Mouse (Mus musculus): ENCODE results near the gene Dnah17.

Gene Dnah17

DNA sequence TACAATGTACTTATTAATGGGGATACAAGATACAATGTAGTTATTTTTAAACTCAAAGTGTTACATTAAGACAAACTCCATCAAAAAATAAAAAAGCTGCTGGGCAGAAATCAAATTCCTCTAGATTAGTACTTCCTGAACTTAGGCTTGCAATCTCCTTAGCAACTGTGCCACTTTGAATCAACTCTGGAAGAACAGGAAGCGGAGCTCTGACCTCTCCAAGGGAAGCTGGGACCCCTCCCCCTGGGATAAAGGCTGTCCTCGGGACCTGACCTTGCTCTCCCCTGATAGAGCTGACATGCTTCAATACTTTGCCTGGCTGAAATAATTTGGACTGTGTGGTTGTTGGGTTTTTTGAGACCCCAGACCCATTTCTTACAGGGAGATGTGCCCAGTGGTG lies 33.7 kb downstream of the Dnah17 start:
- in situ Hi-C loops (cut with MboI; ENCODE audit: unreplicated experiment in 2 of 2): loop anchor here in 1 of 2 experiments (25.0 kb wide), 1 partner anchor 891 kb away; the partner anchor contains the start of gene Enpp7

DNA sequence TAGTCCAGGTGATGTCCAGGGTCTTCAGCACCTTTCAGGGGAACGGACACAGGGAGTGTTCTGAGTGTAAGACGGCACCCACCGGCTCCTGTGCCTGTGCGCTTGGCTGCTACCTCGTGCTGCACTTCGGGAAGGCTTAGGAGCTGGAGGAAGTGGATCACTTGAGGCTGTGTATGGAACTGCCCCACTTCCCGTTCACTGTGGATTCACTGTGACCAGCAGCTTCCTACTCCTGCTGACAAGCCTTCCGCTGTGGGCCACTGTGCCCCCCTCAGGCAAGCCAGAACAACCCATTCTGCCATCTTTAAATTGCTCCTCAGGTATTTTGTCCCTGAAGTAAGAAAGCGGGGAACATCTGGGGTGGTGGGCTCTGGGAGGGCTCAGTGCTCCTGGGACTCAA lies 35.4 kb downstream of the Dnah17 start:
- in situ Hi-C loops (cut with MboI; ENCODE audit: unreplicated experiment in 2 of 2): loop anchor here in 1 of 2 experiments (25.0 kb wide), 1 partner anchor 892 kb away; the partner anchor contains the start of gene Enpp7

DNA sequence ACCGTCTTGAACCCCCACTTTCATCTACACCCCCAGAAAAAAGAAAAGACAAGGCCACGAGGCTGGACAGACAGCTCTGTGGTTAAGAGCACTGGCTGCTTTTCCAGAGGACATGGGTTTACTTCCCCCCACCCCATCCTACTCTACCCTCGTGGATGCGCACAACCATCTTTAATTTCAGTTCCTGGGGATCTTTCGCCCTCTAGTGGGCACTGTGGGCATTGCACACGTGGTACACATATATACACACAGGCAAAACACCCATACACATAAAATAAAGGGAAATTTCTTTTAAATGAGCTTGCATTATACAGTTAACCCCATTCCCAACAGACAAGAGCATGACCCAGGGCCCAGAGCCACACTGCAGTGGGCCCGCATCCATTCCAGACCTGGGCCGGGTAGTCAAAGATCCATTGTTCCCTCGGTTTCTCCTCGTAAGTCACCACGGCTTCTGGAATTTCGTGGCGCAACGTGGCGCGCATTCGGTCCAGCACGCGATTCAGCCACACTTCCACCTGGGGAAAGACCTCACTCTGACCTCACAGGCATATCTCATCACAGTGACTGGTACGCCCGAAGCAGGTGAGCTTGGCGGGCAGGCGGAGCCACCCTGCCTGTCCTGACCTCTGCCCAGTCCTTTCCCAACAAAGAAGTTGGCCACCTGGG lies 39.3 kb downstream of the Dnah17 start:
- in situ Hi-C loops (cut with MboI; ENCODE audit: unreplicated experiment in 2 of 2): loop anchor here in 1 of 2 experiments (5.0 to 25.0 kb wide), 2 partner anchors 219 to 896 kb away; partner anchors contain the start of genes Enpp7 and Tha1

DNA sequence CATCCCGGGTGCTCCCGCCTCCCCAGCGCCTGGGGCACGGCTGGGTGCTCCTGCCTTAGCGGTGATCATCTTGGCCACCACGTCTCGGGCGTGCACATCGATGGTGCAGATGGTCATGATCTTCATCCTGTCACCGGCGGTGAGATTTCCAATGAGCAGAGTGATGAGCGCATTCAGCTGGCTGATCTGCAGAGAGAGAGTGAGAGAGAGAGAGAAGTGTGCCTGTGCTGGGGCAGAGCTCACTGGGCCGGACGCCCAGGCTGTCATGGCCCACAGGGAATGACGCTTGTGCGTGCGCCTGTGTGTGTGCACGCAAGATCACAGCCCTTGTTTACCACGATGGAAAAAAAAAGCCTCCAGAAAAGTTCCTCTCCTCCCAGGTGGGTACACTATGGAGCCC lies 41.5 kb downstream of the Dnah17 start:
- in situ Hi-C loops (cut with MboI; ENCODE audit: unreplicated experiment in 2 of 2): loop anchor here (5.0 to 25.0 kb wide), 5 partner anchors 353 to 898 kb away; partner anchors contain the start of gene Enpp7 (in 1 of the 2)

DNA sequence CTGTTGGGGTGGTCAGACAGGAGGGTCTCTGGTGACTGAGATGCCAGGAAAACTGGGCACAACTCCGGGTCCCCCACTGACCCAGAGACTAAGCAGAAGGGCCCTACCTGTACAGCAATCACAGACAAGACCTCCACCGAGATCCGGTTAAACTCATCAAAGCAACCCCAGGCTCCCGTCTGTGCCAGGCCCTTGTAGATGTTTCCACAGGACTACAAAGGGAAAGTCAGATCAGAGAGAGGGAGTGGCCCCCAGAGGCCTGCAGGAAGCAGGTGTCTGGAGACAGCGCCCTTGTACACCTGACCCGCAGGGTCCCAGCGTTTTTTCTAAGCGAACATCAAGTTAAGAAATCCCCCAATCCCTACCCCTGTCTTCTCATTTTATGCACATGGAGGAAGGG lies 44.5 kb downstream of the Dnah17 start:
- in situ Hi-C loops (cut with MboI; ENCODE audit: unreplicated experiment in 2 of 2): loop anchor here (5.0 to 25.0 kb wide), 5 partner anchors 356 to 901 kb away; partner anchors contain the start of gene Enpp7 (in 1 of the 2)

DNA sequence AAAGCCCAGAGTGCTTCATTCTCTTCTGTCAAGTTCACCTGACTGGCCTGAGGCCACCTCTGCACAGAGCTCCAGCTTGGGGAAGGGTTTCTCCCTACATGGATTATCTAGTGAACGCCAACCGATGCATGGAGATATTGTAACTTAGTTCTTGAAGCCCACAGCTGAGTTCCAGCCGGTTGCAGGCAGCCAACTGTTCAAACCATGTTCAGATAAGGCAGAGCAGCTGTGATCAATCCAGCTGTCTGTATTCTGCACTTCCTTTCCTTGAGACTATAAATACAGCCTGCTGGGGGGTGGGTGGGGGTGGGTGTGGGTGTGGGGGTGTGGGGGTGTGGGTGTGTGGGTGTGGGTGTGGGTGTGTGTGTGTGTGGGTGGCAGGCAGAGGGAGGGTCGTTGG lies 45.3 kb downstream of the Dnah17 start:
- in situ Hi-C loops (cut with MboI; ENCODE audit: unreplicated experiment in 2 of 2): loop anchor here (5.0 to 25.0 kb wide), 5 partner anchors 357 to 902 kb away; partner anchors contain the start of gene Enpp7 (in 1 of the 2)

DNA sequence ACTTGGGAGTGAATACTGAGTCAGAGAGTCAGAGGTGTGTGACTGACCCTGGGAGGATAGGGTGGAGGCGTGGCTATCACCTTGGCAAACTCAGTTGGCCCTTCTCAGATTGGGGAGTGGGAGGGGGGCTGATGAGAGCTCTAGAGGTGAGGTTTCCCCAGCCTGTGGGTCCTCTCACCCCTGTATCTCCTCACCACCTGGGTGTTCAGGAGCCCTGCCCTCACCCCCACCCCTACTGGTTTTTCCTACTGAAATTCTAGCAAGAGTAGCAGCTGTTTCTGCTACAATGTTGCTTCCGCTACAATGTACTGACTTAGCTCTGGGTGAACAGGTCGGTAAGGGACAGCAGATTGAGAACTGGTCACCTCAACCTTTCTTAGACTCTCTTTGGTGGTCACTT lies 46.2 kb downstream of the Dnah17 start:
- in situ Hi-C loops (cut with MboI; ENCODE audit: unreplicated experiment in 2 of 2): loop anchor here (5.0 to 25.0 kb wide), 6 partner anchors 47 to 903 kb away; partner anchors contain the start of gene Enpp7 (in 1 of the 2)

DNA sequence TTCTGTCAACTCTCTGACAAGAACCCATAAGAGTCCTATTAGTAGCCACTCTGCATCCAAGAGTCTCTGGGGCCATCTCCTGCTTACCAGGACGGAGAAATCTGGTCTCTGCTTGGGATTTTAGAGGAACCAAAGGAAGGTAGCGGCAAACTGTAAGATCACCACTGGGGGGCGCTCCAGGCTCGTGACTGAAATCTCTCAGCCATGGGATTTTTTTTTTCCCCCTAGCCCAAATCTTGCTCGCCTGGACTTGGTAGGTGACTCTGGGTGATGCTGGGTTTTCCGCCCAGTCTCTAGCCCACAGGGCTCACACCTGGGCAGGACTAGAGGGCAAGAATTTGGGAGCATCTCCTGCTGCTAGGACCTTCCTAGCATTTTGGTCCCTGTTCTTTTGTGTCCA lies 46.6 kb downstream of the Dnah17 start:
- in situ Hi-C loops (cut with MboI; ENCODE audit: unreplicated experiment in 2 of 2): loop anchor here (5.0 to 25.0 kb wide), 6 partner anchors 47 to 903 kb away; partner anchors contain the start of gene Enpp7 (in 1 of the 2)

DNA sequence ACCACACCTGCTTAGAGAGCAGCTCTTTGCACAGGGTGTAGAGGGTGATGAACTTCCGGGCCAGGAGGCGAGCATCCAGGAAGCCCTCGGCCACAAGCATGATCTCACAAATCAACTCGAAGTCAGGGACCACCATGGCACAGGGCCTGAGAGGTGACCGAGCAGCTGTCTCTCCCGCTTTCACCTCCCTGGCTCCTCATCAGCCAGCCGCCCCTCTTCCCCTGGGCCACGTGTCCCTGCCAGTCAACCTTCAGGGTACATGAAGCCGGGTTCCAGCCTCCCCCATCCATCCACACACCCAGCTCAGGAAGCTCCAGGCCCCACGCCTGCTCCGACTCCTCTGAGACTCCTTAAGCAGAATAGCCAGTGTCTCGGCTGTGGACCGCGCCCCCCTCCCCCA lies 48.1 kb downstream of the Dnah17 start:
- in situ Hi-C loops (cut with MboI; ENCODE audit: unreplicated experiment in 2 of 2): loop anchor here (5.0 to 25.0 kb wide), 6 partner anchors 45 to 905 kb away; partner anchors contain the start of gene Enpp7 (in 1 of the 2)

DNA sequence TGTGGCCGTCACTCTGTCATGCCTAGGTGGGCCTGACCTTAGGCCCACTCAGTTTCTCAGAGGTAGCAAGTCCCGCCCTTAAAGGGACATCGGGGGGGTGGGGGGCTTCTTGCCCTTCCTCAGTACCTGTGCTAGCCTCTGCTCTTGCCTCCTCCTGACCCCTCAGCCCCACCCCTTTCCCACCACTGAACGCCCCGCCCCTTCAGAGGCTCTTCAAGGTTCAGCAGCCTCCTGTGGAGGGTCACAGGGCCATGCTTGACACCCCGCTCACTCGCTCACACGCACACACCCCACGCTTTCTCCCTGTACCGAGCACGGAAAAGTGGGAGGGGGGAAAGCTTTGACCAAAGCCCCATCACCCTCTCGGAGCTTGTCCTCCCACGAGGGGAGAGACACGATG lies 50.7 kb downstream of the Dnah17 start:
- in situ Hi-C loops (cut with MboI; ENCODE audit: unreplicated experiment in 2 of 2): loop anchor here (5.0 to 25.0 kb wide), 6 partner anchors 42 to 908 kb away; partner anchors contain the start of gene Enpp7 (in 1 of the 2)

DNA sequence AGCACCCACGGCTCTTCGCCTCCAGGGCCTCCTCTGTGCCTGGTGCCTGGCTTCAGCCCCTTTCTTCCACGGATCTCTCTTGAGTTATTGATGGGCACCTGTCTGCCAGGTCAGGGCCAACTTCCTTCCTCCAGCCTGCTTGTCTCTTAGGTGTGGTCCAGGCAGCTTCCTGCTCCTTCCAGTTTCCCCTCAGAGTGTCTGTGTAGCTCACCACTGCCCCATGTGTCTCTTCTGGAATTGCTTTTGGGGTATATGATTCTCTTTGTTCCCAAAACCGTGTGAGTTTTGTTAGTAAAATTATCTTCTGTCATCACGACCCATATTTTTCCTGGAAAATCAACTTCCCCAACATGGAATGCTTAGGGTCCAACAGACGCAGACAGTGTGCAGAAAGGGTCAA lies 53.5 kb downstream of the Dnah17 start:
- in situ Hi-C loops (cut with MboI; ENCODE audit: unreplicated experiment in 2 of 2): loop anchor here in 1 of 2 experiments (25.0 kb wide), 1 partner anchor 910 kb away; the partner anchor contains the start of gene Enpp7

DNA sequence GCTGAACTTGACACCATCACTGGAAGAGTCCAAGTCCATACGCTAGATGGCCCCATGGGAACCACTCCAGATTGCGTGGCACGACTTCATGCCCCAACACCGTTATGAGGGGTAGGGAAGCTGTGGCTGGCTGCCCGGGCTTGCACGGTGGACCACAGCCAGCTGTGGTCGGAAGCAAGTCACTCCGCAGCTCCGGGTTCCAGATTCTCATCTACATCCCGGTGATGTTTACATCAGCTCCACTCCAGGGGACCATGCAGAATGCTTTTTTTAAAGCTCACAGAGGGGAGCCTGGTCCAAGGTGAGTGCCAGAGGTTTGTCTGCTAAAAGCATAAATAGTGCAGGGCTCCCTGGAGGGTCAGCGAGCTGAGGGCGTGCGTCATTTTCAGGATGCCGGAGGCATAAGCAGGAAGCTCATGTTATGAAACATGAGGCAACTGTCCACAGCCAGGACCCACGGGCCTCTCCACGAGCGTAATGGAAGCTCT lies 55.4 kb downstream of the Dnah17 start:
- in situ Hi-C loops (cut with MboI; ENCODE audit: unreplicated experiment in 2 of 2): loop anchor here in 1 of 2 experiments (25.0 kb wide), 1 partner anchor 912 kb away; the partner anchor contains the start of gene Enpp7

DNA sequence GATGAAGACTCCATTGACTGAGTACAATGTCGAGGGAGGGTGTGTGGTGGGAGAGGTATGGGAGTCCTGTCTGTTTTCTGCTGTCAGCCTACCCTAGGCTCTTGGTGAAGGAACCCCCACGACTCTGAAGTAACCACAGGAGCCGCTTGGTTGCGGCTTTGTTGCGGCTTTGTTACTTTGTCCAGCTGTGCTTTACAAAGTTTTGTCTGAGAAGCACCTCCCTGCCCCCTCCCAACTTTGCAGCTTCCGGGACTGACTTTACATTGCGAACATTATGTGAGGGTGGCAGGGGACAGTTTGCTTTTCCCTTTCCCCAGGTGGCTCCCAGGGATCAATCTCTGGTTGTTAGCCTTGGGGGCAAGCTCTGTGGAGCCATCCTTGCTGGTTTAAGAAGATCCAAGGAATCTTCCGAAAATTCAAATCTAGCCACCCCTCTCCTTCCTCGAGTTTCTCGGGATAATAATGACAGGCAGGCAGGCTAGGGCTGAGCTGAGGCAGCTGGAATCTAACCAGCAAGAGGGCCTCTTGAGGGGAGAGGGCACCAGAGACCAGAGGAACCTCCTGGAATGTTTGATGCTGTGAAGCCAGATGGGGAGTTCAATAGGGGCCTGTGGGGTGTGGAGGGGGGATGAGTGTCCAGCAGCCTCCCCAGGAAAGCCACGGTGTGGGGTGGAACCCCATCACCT lies 59.1 kb downstream of the Dnah17 start:
- in situ Hi-C loops (cut with MboI; ENCODE audit: unreplicated experiment in 2 of 2): loop anchor here (25.0 kb wide), 2 partner anchors 859 to 884 kb away; partner anchors contain the start of gene Sept9 (in 1 of the 2)

DNA sequence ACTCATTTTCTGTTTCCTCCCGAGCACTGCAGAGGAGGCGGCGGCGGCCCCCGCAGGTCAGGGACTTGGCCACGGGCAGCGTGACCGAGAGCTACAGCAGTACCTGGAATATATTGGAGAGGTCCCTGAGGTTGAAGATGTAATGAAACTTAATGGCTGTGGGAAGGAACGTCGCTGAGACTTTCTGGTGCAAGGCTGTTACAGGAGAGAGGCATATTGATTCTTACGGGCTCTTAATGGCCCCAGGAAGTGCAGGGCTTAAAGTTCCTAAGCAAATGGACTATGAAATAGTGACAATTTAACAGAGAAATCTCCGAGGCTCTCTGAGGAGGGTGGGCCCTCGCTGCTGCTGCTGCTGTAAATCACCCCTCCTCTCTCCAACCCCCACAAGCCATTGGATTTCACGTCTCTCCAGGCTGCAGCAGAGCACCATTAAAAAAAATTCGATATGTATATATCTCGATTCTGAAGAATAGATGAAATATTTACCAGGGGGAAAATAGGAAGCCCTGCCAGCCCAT lies 61.6 kb downstream of the Dnah17 start:
- in situ Hi-C loops (cut with MboI; ENCODE audit: unreplicated experiment in 2 of 2): loop anchor here (25.0 kb wide), 2 partner anchors 857 to 882 kb away; partner anchors contain the start of gene Sept9 (in 1 of the 2)

DNA sequence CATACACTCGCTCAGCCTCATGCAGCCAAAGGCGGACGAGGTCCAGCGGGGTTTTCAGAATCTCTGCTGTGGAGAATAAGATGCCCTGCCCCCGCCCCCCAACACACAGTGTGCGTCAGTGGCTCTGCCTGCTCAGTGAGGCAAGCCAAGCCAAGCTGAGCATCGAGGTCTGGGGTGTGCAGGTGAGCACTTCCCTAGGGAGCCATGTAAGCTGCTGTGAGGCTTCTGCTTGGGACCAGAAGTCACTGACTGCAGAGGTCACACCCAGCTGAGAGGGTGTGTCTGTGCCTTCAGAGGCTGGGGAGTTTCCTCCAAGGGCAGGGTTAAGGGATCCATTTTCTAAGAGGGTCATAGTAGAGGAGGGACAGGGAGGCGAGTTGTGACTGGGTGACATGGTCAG lies 62.8 kb downstream of the Dnah17 start:
- in situ Hi-C loops (cut with MboI; ENCODE audit: unreplicated experiment in 2 of 2): loop anchor here (25.0 kb wide), 2 partner anchors 855 to 880 kb away; partner anchors contain the start of gene Sept9 (in 1 of the 2)

DNA sequence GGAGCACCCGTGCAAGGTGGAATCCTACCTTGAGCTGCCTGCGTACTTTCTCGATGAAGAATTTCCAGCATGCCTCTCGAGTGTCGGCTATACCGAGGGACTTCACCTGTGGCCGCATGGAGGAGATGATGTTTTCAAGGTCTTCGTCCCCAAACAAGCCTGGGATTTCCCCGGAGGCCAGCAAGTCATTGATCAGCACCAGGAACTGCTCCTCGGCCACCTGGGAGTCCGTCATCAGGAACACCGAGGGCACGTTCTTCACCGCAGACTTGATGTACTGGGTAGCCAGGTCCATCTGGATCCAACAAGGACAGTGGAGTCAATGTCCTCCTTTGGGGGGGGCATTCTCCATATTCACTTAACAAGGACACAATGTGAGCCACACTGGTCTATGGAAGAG lies 70.4 kb downstream of the Dnah17 start:
- in situ Hi-C loops (cut with MboI; ENCODE audit: unreplicated experiment in 2 of 2): loop anchor here (25.0 kb wide), 2 partner anchors 848 to 873 kb away; partner anchors contain the start of gene Sept9 (in 1 of the 2)

DNA sequence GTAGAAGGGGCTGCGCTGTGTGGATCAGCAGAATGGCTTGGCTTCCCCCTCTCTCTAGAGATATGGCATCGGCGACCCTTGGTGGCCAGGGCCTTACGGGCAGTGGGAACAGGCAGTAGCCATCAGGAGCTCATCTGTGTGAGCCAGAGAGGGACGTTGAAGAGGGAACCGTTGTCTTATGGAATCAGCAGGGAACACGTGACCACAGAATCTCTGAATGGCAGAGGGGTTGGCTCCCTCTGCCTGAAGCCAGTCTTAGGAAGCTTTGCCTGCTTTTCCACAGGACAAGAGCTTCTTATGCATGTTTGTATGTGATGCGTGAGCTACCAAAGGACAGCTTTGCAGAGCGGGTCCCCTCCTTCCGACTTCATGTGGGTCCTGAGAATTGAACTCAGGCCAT lies 71.6 kb downstream of the Dnah17 start:
- in situ Hi-C loops (cut with MboI; ENCODE audit: unreplicated experiment in 2 of 2): loop anchor here (25.0 kb wide), 2 partner anchors 847 to 872 kb away; partner anchors contain the start of gene Sept9 (in 1 of the 2)

DNA sequence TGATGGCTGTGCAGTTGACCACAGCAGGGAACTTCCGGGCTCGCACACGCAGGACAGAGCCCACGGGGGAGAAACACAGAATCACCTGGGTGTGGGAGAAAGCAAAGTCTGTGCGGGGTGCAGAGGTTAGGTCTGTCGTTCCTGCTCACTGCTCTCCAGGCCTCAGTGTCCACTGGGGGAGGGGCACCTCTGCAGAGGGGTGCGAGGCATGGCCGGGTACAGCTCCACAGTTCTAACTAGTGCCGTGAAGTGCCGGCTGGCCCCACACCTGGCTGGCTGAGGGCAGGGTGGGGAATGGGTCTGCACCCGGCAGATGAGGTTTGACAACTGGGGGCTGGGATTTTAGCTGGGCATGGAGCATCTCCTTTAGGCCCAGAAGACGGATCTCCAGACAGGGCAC lies 72.1 kb downstream of the Dnah17 start:
- in situ Hi-C loops (cut with MboI; ENCODE audit: unreplicated experiment in 2 of 2): loop anchor here (25.0 kb wide), 2 partner anchors 846 to 871 kb away; partner anchors contain the start of gene Sept9 (in 1 of the 2)

DNA sequence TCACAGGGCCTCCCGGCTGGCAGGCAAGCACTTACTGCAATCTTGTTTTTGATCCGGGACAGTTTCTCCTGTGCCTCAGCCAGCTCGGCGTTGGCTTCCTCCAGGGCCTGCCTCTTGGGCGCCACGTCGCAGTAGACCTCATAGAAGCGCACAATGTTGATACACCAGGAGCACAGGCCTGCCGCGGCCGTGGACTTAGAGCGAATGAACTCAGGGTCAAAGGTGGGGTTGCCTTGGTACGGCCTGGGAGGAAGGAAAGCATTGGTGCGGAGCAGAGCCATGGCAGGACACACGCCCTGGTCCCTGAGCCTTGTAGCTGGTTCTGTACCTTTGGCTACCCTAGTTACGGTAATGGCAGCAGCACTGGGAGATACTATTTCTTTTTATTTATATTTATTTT lies 80.3 kb downstream of the Dnah17 start:
- in situ Hi-C loops (cut with MboI; ENCODE audit: unreplicated experiment in 2 of 2): loop anchor here (25.0 kb wide), 2 partner anchors 838 to 863 kb away; partner anchors contain the start of gene Sept9 (in 1 of the 2)

DNA sequence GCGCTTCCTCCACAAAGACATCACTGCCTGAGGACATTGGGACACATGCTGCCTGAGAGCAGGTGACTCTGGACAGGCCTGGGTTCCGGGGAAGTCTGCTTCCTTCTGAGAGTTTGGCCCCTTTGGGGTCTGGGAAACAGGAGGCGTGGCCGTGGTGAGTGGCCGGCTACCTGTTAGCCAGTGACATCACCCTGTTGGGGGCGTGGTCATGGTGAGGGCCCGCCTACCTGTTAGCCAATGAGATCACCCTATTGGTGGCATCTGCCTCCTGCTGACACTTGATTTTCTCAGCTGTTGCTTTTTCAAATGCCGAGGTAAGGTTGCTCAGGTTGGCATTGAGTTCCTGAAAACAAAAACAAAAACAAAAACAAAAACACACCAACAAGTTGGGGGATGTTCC lies 80.8 kb downstream of the Dnah17 start:
- in situ Hi-C loops (cut with MboI; ENCODE audit: unreplicated experiment in 2 of 2): loop anchor here (10.0 to 25.0 kb wide), 4 partner anchors 662 to 862 kb away; partner anchors contain the start of gene Sept9 (in 1 of the 2)

Measured in v-Abl transformed pro-B cells (cell line).